Mouse (Mus musculus) stomach, embryonic 16.5 days (tissue): ENCODE results near the gene Atp11a. TPM values are rescaled to one million over a fixed set of nuclear protein-coding genes. Genes with fewer than 3 reads are reported as not detected.

Experiments used
- ATAC-seq: fragments of 200-750 bp; cut with Nextera tagmentation; 2 replicates; pipeline ENCODE4 v1.8.0; 2017; ENCODE audit warnings: moderate number of reproducible peaks, moderate TSS enrichment; ENCODE audit not compliant: insufficient read depth, low FRiP score
- H3K27ac ChIP-seq: fragments of 300-500 bp; sonication (generic); 2 replicates; pipeline ENCODE4 v1.5.1; 2014; ENCODE audit warnings: low read length
- H3K27me3 ChIP-seq: fragments of 300-500 bp; sonication (generic); 2 replicates; pipeline ENCODE4 v1.6.1; 2014; ENCODE audit warnings: low read length, control low read depth, mixed read lengths; ENCODE audit not compliant: control insufficient read depth, insufficient read depth
- H3K36me3 ChIP-seq: fragments of 300-500 bp; sonication (generic); 2 replicates; pipeline ENCODE4 v1.6.1; 2014; ENCODE audit warnings: low read length; ENCODE audit not compliant: control insufficient read depth, insufficient read depth
- H3K4me1 ChIP-seq: fragments of 300-500 bp; sonication (generic); 2 replicates; pipeline ENCODE4 v1.6.1; 2014; ENCODE audit warnings: low read length, control low read depth, mixed read lengths; ENCODE audit not compliant: control insufficient read depth, insufficient read depth
- H3K4me2 ChIP-seq: fragments of 300-500 bp; sonication (generic); 2 replicates; pipeline ENCODE4 v1.6.1; 2014; ENCODE audit warnings: low read depth, low read length, mixed read lengths
- H3K4me3 ChIP-seq: fragments of 300-500 bp; sonication (generic); replicated peaks from 2 replicates; pipeline ENCODE4 v1.5.1; 2014; ENCODE audit warnings: mild to moderate bottlenecking, low read length
- H3K9ac ChIP-seq: fragments of 300-500 bp; sonication (generic); 2 replicates; pipeline ENCODE4 v1.6.1; 2014; ENCODE audit warnings: low read length
- H3K9me3 ChIP-seq: fragments of 300-500 bp; sonication (generic); replicated peaks from 2 replicates; pipeline ENCODE4 v1.6.1; 2016; ENCODE audit warnings: low read length, control low read depth; ENCODE audit not compliant: control insufficient read depth
- WGBS: fragments of 180-500 bp; shearing (Covaris S2); extraction: QIAGEN DNeasy Blood & Tissue Kit; methylation state at CpG from one replicate; pipeline ENCODE4 v1.1.7; 2014; 5-methylcytosine and 5-hydroxymethylcytosine counted together
- polyA plus RNA-seq: library from polyadenylated mRNA; unstranded; fragments of >200 nt; fragmentation: Nextera tagmentation; extraction: Ambion mirVana; gene quantifications from 2 replicates; pipeline ENCODE4 v1.2.1, GENCODE M21; 2015

The Atp11a gene
- polyA plus RNA-seq, 1 experiment from 2014 or later = 12.4 TPM

- ATAC-seq = no peak
Measured at GRCm38 (mm10) chr8:12831659-12832589, 75.1 kb downstream of the Atp11a start.

GRCm38 (mm10) chr8:12833616-12834015 lies 76.8 kb downstream of the Atp11a start:
- Histone ChIP-seq H3K27me3 (no peaks in the 10 kb centered on the region), H3K4me3 (no peak overlapping the region), H3K9me3 (no peaks in the 10 kb centered on the region), H3K4me1 (no peaks in the 10 kb centered on the region), H3K36me3 (peaks cover 27% of the 10 kb centered on the region), H3K27ac (no peak overlapping the region), H3K4me2 (no peak overlapping the region), H3K9ac (no peak overlapping the region)
- WGBS = 87% methylated on average over 5 of the region's 5 CpGs
- no peak for ATAC-seq

More at GRCm38 (mm10) chr8:12831659-12832589, 75.1 kb downstream of the Atp11a start:
- H3K9me3 ChIP-seq = no peaks in the 10 kb centered on the region
- peaks cover 25% of the 10 kb centered on the region for H3K36me3 ChIP-seq
- H3K4me1 ChIP-seq = no peaks in the 10 kb centered on the region
- no peak overlapping the region for H3K27ac ChIP-seq
- no peak overlapping the region for H3K9ac ChIP-seq
- no peak overlapping the region for H3K4me3 ChIP-seq
- no peak overlapping the region for H3K4me2 ChIP-seq
- no peaks in the 10 kb centered on the region for H3K27me3 ChIP-seq
- 88% methylated on average over 7 of the region's 7 CpGs for WGBS

- no peaks in the 10 kb centered on the region for H3K4me1 ChIP-seq
- peaks cover 15% of the 10 kb centered on the region for H3K36me3 ChIP-seq
- 88% methylated on average over 7 of the region's 7 CpGs for WGBS
- no peak overlapping the region for H3K4me3 ChIP-seq
- H3K4me2 ChIP-seq = no peak overlapping the region
- no peaks in the 10 kb centered on the region for H3K9me3 ChIP-seq
- no peak overlapping the region for H3K27ac ChIP-seq
- ATAC-seq = no peak
- H3K9ac ChIP-seq = no peak overlapping the region
- H3K27me3 ChIP-seq = no peaks in the 10 kb centered on the region
Measured at GRCm38 (mm10) chr8:12840834-12841233, 84.0 kb downstream of the Atp11a start.

GRCm38 (mm10) chr8:12842342-12842995 lies 85.7 kb downstream of the Atp11a start:
- H3K9me3 ChIP-seq = no peaks in the 10 kb centered on the region
- no peak overlapping the region for H3K9ac ChIP-seq
- no peak overlapping the region for H3K27ac ChIP-seq
- no peaks in the 10 kb centered on the region for H3K27me3 ChIP-seq
- 87% methylated on average over 11 of the region's 11 CpGs for WGBS
- ATAC-seq = no peak
- no peaks in the 10 kb centered on the region for H3K4me1 ChIP-seq
- peaks cover 14% of the 10 kb centered on the region for H3K36me3 ChIP-seq
- H3K4me3 ChIP-seq = no peak overlapping the region
- no peak overlapping the region for H3K4me2 ChIP-seq

GRCm38 (mm10) chr8:12844347-12844950 lies 87.6 kb downstream of the Atp11a start:
- Histone ChIP-seq H3K4me3 (no peak overlapping the region), H3K27ac (no peak overlapping the region), H3K4me2 (no peak overlapping the region), H3K36me3 (peaks cover 14% of the 10 kb centered on the region; the same call in 1 of the 2 replicates), H3K9me3 (no peaks in the 10 kb centered on the region), H3K9ac (no peak overlapping the region), H3K27me3 (no peaks in the 10 kb centered on the region), H3K4me1 (no peaks in the 10 kb centered on the region)
- WGBS = 91% methylated on average over 16 of the region's 16 CpGs
- ATAC-seq = no peak

GRCm38 (mm10) chr8:12846447-12846846 lies 89.6 kb downstream of the Atp11a start:
- Histone ChIP-seq H3K27me3 (no peaks in the 10 kb centered on the region), H3K27ac (no peak overlapping the region), H3K36me3 (peaks cover 14% of the 10 kb centered on the region; the same call in 1 of the 2 replicates), H3K9me3 (no peaks in the 10 kb centered on the region), H3K9ac (no peak overlapping the region), H3K4me2 (no peak overlapping the region), H3K4me3 (no peak overlapping the region), H3K4me1 (no peaks in the 10 kb centered on the region)
- ATAC-seq = no peak
- 89% methylated on average over 6 of the region's 6 CpGs for WGBS

GRCm38 (mm10) chr8:12851241-12851640 lies 94.4 kb downstream of the Atp11a start:
- Histone ChIP-seq H3K4me3 (no peak overlapping the region), H3K9me3 (no peaks in the 10 kb centered on the region), H3K36me3 (peaks cover 2% of the 10 kb centered on the region; the same call in 1 of the 2 replicates), H3K27me3 (no peaks in the 10 kb centered on the region), H3K9ac (no peak overlapping the region), H3K4me2 (no peak overlapping the region), H3K27ac (no peak overlapping the region), H3K4me1 (no peaks in the 10 kb centered on the region)
- no peak for ATAC-seq
- 82% methylated on average over 10 of the region's 10 CpGs for WGBS

GRCm38 (mm10) chr8:12856038-12856437 lies 99.2 kb downstream of the Atp11a start:
- H3K9me3 ChIP-seq = no peaks in the 10 kb centered on the region
- no peak overlapping the region for H3K4me3 ChIP-seq
- WGBS = 68% methylated on average over 15 of the region's 15 CpGs
- H3K27me3 ChIP-seq = no peaks in the 10 kb centered on the region
- ATAC-seq = no peak
- no peaks in the 10 kb centered on the region for H3K4me1 ChIP-seq
- no peak overlapping the region for H3K27ac ChIP-seq
- no peak overlapping the region for H3K4me2 ChIP-seq
- no peak overlapping the region for H3K9ac ChIP-seq
- H3K36me3 ChIP-seq = peaks cover 8% of the 10 kb centered on the region

GRCm38 (mm10) chr8:12863061-12863460 lies 106.2 kb downstream of the Atp11a start:
- no peaks in the 10 kb centered on the region for H3K9me3 ChIP-seq
- ATAC-seq = no peak
- WGBS = 93% methylated on average over 3 of the region's 3 CpGs
- H3K4me1 ChIP-seq = no peaks in the 10 kb centered on the region
- H3K36me3 ChIP-seq = peaks cover 7% of the 10 kb centered on the region; the same call in 1 of the 2 replicates
- no peak overlapping the region for H3K4me3 ChIP-seq
- no peak overlapping the region for H3K9ac ChIP-seq
- no peak overlapping the region for H3K27ac ChIP-seq
- no peak overlapping the region for H3K4me2 ChIP-seq
- no peaks in the 10 kb centered on the region for H3K27me3 ChIP-seq
